Mouse (Mus musculus) activated CD4-positive, CD25-positive, alpha-beta regulatory T cell, adult 9 weeks (primary cell): Measurements from ENCODE around the gene Spata31d1b. TPM values are rescaled to one million over a fixed set of nuclear protein-coding genes. Genes with fewer than 3 reads are reported as not detected.

Source experiments
- polyA plus RNA-seq: library from polyadenylated mRNA; unstranded; fragments of 100-300 nt; shearing (Covaris generic); gene quantifications from one replicate; pipeline ENCODE4 v1.2.1, GENCODE M21; 2017

Spata31d1b gene
- not detected for polyA plus RNA-seq

GRCm38 (mm10) chr13:59711984-59712383 lies at the start of gene Spata31d1b:
Gene Spata31d1b (plus strand): TSS chr13:59712284.

GRCm38 (mm10) chr13:59675151-59676011 lies 36.7 kb upstream of the Spata31d1b start, which contains the start of gene Golm1:
Gene Golm1 (minus strand): TSS chr13:59675811.

GRCm38 (mm10) chr13:59694008-59694407 lies 18.1 kb upstream of the Spata31d1b start, which contains the start of gene 4921517D22Rik:
Gene 4921517D22Rik (minus strand): TSS chr13:59694108.

GRCm38 (mm10) chr13:59710230-59710629 lies 1.9 kb upstream of the Spata31d1b start, which contains the start of gene Spata31d1a:
Gene Spata31d1a (minus strand): TSS chr13:59710330.

GRCm38 (mm10) chr13:59731652-59732051 lies 19.6 kb downstream of the Spata31d1b start, which contains the start of gene Spata31d1d:
Gene Spata31d1d (minus strand): TSS chr13:59731752.

GRCm38 (mm10) chr13:59746711-59747110 lies 34.6 kb downstream of the Spata31d1b start, which contains the start of gene 1700014D04Rik:
Gene 1700014D04Rik (minus strand): TSS chr13:59746752.

Other genes with a start within 250 kb of the Spata31d1b start
- gene Agtpbp1, start 127.1 kb upstream of the Spata31d1b start, polyA plus RNA-seq = 18.7 TPM
- gene Naa35, start 127.0 kb upstream of the Spata31d1b start, polyA plus RNA-seq = 66.5 TPM
- gene Golm1, start 36.5 kb upstream of the Spata31d1b start, polyA plus RNA-seq = 37.4 TPM
- not detected for gene 4921517D22Rik, start 18.2 kb upstream of the Spata31d1b start, polyA plus RNA-seq
- gene Spata31d1a, start 2.0 kb upstream of the Spata31d1b start, polyA plus RNA-seq = not detected
- not detected for gene Spata31d1d, start 19.5 kb downstream of the Spata31d1b start, polyA plus RNA-seq
- not detected for gene 1700014D04Rik, start 34.5 kb downstream of the Spata31d1b start, polyA plus RNA-seq
- 65.4 TPM for gene Isca1, start 57.5 kb downstream of the Spata31d1b start, polyA plus RNA-seq
- gene Gm49354, start 70.0 kb downstream of the Spata31d1b start, polyA plus RNA-seq = not detected
- gene Tut7, start 110.9 kb downstream of the Spata31d1b start, polyA plus RNA-seq = 156 TPM